Mouse (Mus musculus) lung, postnatal 36 days (tissue): ENCODE data around the gene Exoc3l.
A peak's percentile ranks its signal among the peaks of the same experiment; 100 is the strongest.

Experiments used
- DNase-seq: peaks from one replicate; pipeline ENCODE4 v3.0.0; 2022; ENCODE audit warnings: mixed read lengths

Exoc3l gene

GRCm38 (mm10) chr8:105266775-105267174 lies 29.1 kb downstream of the Exoc3l start:
- DNase-seq: no peak

- peak; percentile 76 for DNase-seq
Observed at GRCm38 (mm10) chr8:105265128-105265527, 30.8 kb downstream of the Exoc3l start.

- DNase-seq: peak; percentile 87
Observed at GRCm38 (mm10) chr8:105264024-105264982, 31.6 kb downstream of the Exoc3l start, which contains the start of the genes Tradd and Fbxl8. Gene Tradd (minus strand): TSS chr8:105264609. Gene Fbxl8 (plus strand): TSS chr8:105264648.

- no peak for DNase-seq
Observed at GRCm38 (mm10) chr8:105263244-105263912, 32.5 kb downstream of the Exoc3l start.

GRCm38 (mm10) chr8:105261326-105261980 lies 34.4 kb downstream of the Exoc3l start:
- no peak for DNase-seq

- peak; percentile 64 for DNase-seq
Observed at GRCm38 (mm10) chr8:105260371-105261099, 35.4 kb downstream of the Exoc3l start.

GRCm38 (mm10) chr8:105259721-105260320 lies 36.1 kb downstream of the Exoc3l start:
- peak; percentile 77 for DNase-seq

- peak; percentile 53 for DNase-seq
Observed at GRCm38 (mm10) chr8:105258911-105259720, 36.8 kb downstream of the Exoc3l start.

GRCm38 (mm10) chr8:105257318-105258114 lies 38.4 kb downstream of the Exoc3l start:
- no peak for DNase-seq

- peak; percentile 78 for DNase-seq
Observed at GRCm38 (mm10) chr8:105254966-105255350, 40.9 kb downstream of the Exoc3l start, which contains the start of gene B3gnt9. Gene B3gnt9 (minus strand): TSS chr8:105255153.

GRCm38 (mm10) chr8:105254152-105254965 lies 41.5 kb downstream of the Exoc3l start:
- DNase-seq: peak; percentile 94

GRCm38 (mm10) chr8:105253766-105254151 lies 42.1 kb downstream of the Exoc3l start:
- no peak for DNase-seq

- DNase-seq: no peak
Observed at GRCm38 (mm10) chr8:105252680-105253537, 43.0 kb downstream of the Exoc3l start.

GRCm38 (mm10) chr8:105251954-105252353 lies 43.9 kb downstream of the Exoc3l start:
- DNase-seq: peak; percentile 67

GRCm38 (mm10) chr8:105241016-105241415 lies 54.9 kb downstream of the Exoc3l start:
- peak; percentile 72 for DNase-seq
